Mouse (Mus musculus): Measurements from ENCODE around the gene Tsku. TPM values are rescaled to one million over a fixed set of nuclear protein-coding genes. Genes with fewer than 3 reads are reported as not detected.

Tsku gene
- total RNA-seq, 2 experiments from 2014 or later, result 11.5 TPM

Other genes with a start within 250 kb of the Tsku start
- gene Myo7a, start 241.8 kb downstream of the Tsku start, total RNA-seq (2021), result 10 to 100 TPM; 17.8 to 18.7 TPM
- gene Omp, start 215.8 kb downstream of the Tsku start, total RNA-seq (2021), result 1 to 10 TPM; 1.4 to 2.1 TPM
- 10 to 100 TPM; 51.0 to 52.2 TPM for gene Capn5, start 183.1 kb downstream of the Tsku start, total RNA-seq (2021)
- under 1 TPM; 0.16 to 0.28 TPM for gene B3gnt6, start 161.8 kb downstream of the Tsku start, total RNA-seq (2021)
- 10 to 100 TPM; 10.1 to 10.6 TPM for gene Acer3, start 40.1 kb downstream of the Tsku start, total RNA-seq (2021)
- under 1 TPM in 1 of 2 experiments, not detected in 1; 0.24 TPM for gene Gucy2d, start 79.1 kb upstream of the Tsku start, total RNA-seq (2021)
- 1 to 10 TPM; 6.4 to 7.6 TPM for gene Lrrc32, start 128.0 kb upstream of the Tsku start, total RNA-seq (2021)

All from left cerebral cortex, postnatal 4 days (tissue).